Mouse (Mus musculus) embryo, embryonic 11 days (tissue): ENCODE measurements around the gene Cfap46.
"Not testable (repeated sequence)": the region's sequence is repeated elsewhere in the genome, so short reads cannot be mapped to it uniquely, and the experiment has no call there.

Experiments used
- DNase-seq: peaks from one replicate; pipeline ENCODE4 v3.0.0-alpha.2; 2015

The Cfap46 gene

DNA sequence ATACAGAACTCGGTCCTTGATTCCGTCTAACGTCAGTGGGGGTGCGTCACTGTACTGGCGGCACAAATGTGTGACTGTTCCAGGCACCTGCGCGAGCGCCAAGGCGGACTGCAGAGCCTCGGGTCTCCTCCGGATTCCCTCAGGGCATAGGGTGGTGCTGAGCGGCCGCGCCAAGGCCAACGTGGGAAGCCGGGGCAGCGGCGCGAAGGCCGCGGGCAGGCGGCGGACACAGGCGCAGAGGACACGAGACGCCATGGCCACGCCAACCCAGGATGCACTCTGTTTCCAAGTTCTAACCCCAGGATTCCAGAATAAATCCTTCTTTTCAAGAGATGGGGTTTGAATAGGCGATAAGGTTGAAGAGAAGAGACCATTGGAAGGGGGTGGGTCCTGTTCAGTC lies 23.7 kb downstream of the Cfap46 start:
- DNase-seq, result not testable (repeated sequence)

DNA sequence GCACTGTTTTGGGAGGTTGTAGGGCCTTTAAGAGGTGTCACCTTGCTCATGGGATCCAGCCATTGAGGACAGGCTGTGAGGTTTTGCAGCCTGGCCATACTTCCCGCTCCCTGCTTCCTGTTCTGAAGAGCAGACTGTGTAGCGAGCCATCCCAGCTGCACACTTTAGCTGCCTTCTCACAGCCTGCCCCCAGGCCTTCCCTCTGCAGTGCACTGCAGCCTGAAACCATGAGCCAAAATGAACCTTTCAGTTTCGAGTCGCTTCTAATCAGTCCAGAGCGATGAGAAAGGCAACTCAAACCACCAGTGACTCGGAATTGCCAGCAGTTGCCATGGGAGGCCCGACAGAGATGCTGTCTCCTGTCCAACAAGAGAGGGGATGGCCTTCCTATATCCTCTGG lies 33.9 kb downstream of the Cfap46 start:
- DNase-seq, result no peak

DNA sequence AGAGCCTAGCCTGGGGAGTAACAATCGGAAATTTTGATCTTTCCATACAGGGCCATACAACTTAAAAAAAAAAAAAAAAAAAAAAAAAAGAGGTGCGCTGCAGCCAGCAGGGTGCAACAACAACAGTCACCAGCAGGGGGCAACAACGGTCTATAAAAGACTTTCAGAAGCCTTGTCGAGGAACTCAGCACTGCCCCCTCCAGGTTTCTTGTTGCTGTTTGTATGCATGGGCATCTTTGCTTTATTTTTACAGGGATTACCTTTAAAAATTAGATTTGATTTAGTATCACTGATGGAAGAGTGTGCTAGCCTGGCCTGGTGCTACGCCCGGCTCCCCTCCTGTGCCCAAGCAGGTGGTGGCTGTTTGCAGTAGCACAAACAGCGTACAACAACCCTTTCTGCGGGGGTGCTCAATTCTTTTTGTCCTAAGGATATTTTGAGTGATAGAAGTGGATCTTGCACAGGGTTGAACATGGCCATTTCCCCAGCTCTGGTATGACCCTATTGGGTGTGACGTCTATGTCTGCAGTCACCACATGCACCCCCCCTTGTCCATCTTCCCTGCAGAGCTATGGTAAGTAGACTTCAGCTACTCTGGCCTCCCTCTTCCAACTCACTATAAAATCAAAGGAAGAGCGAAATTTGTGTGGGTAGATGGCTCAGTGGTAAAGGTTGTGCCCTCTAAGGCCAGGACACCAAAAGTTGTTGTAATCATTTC lies 35.4 kb downstream of the Cfap46 start:
- DNase-seq, result peak; percentile 94

DNA sequence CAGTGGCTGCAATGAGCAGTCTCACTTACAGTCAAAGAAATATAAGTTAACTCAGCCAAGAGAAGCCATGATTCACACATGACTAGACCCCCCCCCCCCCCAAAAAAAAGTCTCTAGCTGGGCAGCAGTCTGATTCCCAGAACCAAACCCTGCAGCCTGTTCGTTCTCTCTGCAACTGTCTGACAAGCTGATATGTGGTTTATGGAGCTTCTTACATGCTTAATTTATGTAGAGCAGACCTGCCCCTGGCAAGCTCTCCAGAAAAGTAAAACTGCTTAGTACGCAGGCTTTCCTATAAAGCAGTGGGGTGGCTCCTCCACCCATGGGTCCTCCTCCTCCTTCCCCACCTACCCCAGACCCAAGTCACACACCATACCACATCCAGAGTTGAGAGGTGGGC lies 50.2 kb downstream of the Cfap46 start:
- no peak for DNase-seq

DNA sequence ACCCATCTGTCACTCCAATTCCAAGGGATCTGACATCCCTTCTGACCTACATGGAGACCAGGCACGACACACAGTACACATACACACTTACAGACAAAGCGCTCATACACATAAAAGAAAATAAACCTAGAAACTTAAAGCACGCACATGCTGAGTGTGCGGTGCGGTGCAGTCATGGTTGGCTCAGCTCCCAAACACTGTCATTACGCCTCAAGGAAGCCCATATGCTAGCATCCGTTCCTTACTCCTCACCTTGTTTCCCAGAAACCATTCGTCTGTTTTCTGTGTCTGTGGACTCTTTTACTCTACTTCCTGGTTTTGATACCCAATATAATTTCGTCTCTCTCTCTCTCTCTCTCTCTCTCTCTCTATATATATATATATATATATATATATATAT lies 58.5 kb downstream of the Cfap46 start:
- DNase-seq, result no peak

DNA sequence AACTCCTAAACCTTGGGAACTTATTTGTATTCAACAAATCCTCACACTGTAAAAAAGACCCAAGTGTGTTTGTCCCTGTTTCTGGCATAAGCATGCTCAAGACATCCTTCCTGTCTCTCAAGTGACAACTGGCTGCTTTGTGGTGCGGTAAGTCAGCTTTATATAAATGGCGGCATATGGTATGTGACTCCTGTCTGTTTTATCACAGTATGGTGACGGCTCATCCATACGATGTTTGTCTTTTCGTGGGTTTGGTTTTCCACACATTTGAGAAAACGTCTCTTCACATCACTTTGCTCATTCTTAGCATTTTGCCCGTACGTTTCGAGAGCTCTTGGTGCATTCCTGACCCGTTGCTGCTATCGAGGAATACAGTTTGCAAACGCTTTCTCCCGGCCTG lies 61.0 kb downstream of the Cfap46 start:
- no peak for DNase-seq

DNA sequence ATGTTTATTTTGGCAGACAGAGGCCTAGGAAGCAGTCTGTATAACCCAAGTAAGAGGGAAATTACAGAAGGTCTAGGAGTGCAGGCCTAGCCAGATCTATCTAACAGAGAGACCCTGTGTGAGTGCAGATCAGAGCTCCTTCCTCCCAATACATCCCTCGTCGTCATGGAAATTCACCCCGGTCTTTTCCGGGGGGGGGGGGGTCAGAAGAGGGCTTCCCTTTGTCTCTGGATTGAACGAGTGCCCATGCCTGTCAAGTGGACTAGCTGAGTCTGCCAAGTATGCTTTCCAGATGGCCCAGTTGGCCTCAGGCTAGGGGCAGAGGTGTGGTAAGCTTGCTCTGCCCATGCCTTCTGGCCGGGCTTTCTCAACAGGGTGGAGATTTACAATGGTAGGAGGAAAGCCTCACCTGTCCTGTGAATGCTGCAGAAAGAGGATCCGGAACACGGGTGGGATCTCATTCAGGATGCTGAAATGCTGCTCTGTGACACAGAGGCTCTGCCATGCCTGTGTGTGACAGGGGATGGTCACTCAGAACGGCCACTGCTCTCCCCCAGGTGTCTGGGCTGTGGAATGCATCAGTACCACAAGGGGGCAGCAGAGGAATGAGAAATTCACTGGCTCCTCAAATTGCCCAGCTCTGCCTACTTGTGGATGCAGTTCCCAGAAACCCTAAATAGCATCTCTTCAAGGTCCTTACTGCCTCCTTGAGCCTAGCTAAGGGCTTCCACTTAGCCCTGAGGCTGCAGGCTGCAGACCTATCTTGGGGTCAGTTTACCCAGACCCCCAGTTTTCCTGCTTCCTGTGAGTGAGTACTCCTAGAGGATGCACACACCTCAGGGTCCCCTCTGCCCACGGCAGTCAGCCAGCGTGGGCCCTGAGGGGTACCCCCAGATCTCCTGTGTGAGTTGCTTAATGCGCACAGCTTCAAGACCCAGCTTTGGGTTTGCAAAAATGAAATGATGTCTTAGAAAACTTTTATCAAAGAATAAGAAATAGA lies 67.5 kb downstream of the Cfap46 start:
- peak; percentile 82 for DNase-seq

DNA sequence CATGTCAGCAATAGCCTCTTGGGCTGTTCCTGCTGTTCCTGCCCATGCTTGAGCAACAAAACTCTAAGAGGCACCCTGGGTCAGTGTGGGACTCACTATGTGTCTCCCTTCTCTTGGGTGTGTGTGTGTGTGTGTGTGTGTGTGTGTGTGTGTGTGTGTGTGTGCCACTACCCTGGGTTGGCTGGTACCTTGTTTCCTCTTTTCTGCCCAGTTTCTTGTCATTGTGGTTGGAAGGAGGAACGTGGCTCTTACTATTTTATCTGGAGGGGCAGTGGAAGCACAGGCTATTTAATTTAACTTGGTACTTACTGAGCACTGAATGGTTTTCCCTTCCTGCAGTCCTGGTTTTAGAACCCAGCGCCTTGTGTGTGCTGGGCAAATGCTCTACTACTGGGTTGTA lies 73.3 kb downstream of the Cfap46 start:
- no peak for DNase-seq

DNA sequence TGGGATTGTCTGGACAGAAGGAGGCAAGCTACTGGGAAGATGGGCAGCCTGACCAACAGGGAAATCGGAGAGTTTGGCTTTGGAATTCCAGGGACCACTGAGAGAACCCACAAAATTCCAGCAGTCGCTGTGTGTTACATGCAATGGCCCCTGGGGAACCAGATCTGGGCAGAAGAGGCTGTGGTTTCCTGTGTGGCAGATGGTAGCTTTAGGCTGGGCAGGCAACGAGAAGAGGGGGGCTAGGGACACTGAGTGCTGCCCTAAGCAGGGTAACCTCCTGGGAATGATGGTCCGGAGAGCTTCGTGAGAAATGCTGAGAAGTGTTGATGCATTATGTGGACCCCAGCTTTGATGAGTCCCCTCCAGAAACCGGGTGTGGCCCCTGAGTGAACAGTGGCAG lies 87.8 kb downstream of the Cfap46 start:
- DNase-seq, result no peak

DNA sequence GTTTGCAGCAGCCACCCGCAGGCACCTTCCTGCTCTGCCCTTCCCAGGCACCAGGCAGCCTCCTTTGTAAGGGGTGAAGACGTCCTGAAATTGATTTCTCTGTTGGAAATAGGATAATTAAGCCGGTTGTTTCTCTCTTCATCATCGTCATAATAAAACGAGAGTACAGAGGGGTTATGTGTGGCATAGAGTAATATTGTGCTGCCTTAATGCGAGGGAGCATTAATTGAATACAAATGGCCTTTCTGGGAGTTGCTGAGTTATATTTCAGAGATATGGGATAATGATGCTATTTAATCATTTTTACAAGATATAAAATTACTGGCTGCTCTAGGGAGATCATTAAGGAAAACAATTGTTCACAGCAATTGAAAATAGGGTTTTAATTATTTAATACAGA lies 88.3 kb downstream of the Cfap46 start:
- no peak for DNase-seq

DNA sequence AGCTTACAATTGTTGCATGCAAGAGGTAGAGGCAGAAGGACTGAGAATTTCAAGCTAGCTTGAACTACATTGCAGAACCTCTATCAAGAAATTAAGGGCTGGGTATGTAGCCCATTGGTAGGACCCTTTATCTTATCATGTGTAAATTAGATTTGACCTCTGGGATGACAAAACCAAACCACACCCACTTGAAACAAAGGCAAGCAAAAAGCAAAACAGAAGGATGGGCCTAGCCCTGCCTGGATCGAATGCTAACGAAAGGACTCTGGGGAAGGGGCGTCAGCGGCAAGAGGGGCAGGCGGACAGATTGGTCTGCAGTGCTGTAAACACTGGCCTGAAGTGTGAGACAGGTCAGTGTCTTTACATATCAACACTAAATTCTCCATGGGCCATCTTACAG lies 92.3 kb downstream of the Cfap46 start:
- DNase-seq, result no peak

DNA sequence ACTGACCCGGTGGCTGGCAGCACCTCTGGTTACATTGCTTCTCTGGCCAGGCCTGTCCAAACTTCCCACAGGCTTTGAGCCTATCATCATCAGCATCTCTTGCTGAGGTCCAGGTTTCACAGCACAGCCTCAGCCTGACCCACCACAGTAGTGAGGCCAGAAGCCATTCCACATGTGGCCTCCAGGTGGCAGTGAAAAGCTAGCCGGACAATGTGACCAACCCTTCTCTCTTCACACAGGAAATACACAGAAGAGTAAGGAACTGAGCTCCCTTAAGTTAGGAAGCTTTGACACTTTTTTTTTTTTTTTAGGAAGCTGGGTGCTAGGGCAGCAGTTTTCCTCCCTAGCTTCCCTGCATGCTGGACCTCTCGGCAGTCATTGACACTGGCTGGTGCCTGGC lies 93.3 kb downstream of the Cfap46 start:
- peak; percentile 66 for DNase-seq

DNA sequence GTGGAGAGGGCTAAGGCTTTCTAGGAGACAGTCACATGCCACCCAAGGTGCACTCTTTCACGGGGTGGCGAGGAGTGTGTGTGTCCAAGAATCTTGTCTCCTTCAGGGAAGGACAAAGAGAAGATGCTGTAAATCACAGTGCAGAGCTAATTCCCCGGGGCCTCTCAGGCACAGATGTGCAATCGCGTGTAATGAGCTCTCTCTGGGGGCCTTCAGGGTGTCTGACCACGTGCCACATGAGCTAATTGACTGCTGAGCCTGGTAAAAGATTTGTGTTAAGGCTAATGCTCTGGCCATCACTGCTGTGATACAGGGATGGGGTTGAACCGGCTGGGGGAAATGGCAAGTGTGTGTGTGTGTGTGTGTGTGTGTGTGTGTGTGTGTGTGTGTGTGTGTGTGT lies 95.7 kb downstream of the Cfap46 start:
- peak; percentile 45 for DNase-seq

DNA sequence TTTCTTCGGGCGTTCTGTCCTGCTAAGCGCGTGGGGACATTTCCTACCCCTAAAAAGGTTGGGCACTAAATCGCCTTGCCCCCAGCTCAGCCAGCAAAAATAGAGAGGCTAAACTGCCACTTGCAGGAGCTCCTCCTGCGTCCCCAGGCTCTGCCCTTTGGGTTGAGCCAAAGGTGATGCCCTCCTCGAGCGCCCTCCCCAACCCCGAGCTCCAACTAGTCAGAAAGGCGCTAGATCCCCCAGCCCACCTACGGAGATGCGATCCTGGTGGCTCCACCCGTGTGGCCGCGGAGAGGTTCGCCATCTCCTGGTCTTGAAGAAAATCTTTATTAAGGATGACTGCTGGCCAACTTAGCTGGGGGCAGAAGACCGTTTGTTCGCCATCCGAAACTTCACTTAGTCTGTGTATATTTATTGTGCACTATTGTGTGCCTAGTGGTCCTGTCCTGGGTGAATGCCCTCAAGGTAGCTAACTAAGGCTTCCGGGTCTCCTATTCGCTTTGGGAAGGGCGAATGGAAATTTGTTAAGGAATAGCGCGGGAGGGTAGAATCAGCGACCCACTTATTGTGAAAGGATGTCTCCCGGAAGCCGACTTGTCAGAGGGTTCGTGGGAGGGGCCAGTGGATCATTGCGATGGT lies 98.3 kb downstream of the Cfap46 start:
- peak; percentile 31 for DNase-seq

DNA sequence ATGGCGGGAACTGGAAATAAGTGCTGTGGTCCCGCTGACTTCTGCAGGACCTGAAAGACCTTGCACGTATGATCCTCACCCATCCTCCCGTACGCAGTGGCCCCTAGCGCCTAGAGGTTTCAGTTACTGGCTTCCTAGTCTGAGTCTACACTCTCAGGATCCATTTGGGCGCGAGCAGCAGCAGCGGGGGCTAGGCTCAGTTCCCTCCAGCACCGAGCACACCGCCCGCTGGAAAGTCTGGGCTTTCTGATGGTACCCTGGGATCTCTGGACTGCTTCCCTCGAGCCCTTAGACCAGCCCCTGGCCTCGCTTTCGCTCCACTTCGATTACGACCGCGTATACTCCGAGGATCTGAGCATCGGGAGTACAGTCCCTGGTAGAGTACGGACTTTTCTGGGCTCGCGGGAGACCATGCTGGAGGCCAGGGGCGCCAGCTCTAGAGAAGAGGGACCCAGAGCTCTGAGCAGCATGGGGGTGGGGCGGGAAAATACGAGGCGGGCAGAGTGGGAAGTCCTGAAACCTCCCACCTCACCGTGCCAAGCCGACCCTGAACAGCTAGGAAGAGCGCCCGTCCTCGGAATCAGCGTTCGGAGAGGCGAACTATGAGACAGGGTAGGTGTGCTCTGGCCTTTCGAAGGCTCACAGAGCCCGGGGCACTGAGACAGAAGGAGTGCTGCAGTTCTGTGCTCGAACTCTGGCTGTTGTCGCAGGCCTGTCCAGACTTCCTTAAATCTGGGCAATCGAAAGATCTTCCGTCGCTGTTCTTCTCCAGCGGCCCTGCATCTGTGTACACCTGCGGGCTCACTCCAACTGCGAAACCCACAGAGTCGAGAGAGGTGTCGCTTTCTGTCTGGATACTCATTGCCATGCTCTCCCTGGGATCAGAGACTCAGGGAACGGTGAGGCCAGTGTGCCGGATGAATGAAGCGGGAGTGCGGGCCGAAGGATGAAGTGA lies 99.1 kb downstream of the Cfap46 start:
- DNase-seq, result peak; percentile 36

DNA sequence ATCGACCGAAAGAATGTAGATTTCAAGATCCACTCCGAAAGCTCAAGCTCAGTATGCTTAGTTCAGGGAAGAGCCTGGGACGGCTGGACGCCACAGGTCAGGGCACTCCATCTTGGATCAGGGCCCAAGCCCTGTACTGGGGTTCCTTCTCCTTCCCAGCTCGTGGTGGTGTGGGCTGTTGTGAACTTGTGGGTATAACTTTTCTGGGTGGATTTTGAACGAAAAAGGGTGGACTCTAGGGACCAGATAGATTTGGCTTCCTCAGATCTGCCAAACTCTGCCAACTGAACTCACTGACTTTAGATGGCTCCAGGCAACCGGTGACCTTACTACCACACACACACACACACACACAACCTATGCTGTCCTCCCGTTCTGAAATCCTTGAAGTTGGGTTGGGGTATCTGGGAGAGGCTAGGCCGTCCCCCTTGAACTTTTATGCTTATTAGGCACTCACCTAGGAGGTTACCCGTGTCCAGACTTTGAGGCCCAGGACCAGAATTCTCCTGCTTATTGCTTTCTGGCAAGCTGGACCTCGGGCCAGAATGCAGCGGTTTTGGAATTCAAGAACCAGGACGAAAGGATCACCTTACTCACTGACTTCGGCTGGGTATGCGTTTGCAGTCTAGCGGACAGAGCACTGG lies 100.4 kb downstream of the Cfap46 start:
- peak; percentile 21 for DNase-seq

DNA sequence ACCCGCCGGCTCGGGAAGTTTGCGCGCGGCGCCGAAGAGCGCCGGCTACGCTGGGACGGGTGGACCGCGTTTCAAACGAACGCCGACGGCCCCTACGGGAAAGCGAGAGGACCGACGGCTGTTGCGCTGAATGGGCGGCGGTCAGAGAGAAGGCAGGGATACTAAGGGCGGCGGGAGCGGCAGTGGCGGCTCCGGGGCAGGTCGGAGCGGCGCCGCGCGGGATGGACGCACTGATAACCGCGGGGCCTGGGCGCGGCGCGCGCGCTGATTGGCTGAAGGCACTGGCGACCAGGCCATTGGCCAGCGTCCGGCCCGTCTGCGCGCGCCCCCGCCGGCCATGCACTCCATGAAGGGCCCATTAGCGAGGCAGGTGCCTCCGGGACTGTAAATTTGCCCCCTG lies 101.0 kb downstream of the Cfap46 start, which contains the start of gene Nkx6-2:
Gene Nkx6-2 (minus strand): TSS at position 203 of the 400 bp plus-strand sequence.
- peak; percentile 88 for DNase-seq

DNA sequence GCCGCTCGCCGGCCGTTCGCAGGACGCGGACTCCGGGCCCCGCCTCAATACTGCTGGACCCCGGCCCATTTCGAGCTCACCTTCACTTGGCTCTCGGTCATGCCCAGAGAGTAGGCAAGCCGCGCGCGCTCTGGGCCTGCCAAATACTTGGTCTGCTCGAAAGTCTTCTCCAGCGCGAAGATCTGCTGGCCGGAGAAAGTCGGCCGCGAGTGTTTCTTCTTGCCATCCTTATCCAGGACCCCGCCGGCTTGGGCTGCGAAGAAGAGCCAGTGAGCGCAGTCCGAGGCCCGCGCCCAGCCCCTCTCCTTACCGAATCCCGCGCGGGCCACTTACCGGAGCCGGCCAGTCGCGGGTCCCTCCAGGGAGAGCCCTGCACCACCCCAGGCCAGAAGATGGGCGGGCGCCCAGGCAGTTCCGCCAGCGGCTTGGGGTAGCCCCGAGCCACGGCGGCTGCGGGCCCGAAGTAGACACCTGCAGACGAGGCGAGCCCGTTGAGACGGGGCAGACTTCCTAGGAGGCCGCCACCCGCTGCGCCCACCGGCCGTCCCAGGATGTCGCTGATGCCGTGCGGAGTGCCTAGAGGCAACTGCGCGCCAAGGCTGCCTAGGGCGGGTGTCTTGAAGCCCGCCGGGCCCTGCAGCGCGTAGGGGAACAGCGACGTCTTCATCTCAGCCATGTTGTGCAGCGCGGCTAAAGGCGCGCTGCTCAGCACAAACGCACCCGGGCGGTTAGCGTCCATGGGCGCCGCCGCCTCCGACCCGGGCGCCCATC lies 101.6 kb downstream of the Cfap46 start:
- DNase-seq, result peak; percentile 64

DNA sequence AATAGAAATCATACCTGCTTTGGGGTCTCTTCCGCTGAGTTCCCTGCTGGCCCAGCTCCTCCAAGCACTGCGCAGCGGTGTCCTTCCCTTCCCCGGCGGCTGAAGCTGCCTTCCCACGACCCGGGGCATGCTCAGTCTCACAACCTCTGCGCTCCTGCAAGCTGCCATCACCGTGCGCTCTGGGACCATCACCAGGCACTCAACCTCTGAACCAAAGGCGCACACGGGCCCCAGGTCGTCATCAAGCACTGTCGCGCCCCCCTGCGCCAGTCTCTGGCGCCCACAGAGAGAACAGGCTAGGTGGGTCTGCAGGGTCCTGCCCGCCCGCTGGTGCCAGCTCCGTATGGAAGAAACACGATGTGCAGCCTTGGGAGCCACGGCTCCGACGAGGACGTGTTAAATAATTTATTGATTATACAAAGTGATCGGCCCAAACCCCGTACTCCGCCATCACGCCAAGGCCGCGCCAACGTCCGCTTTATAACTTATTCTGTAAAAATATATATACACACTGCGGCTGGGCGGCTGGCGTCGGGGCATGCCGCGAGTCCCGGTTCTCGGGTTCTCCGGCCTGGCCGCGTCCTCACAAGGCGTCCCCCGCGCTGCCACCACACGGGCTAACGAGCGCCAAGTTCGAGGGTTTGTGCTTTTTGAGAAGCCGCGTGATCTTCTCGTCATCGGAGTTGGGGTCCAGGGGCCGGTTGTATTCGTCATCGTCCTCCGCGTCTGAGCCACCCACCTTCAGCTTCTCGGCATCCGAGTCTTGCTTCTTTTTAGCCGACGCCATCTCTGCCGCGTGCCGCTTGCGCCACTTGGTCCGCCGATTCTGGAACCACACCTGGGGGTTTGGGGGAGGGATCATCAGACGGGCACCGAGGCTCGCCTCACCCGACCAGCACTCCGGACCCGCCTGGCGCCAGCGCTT lies 102.5 kb downstream of the Cfap46 start:
- peak; percentile 55 for DNase-seq
